Mouse (Mus musculus): Measurements from ENCODE around the gene Serinc3.

- no peak for TF ChIP-seq CTCF (IDR thresholded peaks at IDR 0.05; ENCODE audit: borderline replicate concordance, extremely low read depth, insufficient read depth, insufficient read length)
- no peak for TF ChIP-seq POLR2A (IDR thresholded peaks at IDR 0.05; ENCODE audit: borderline replicate concordance, extremely low read depth, insufficient read depth, insufficient read length, poor library complexity, severe bottlenecking)
Measured at GRCm38 (mm10) chr2:163642685-163643575, 2.0 kb downstream of the Serinc3 start.

All from brain, embryonic 14.5 days (tissue).